Mouse (Mus musculus): Measurements from ENCODE around the gene H2-Q7. TPM values are rescaled to one million over a fixed set of nuclear protein-coding genes. Genes with fewer than 3 reads are reported as not detected.
A peak's percentile ranks its signal among the peaks of the same experiment; 100 is the strongest.
"Not testable (repeated sequence)": the region's sequence is repeated elsewhere in the genome, so short reads cannot be mapped to it uniquely, and the experiment has no call there.

Gene H2-Q7
- polyA plus RNA-seq, 1 experiment, result 617 TPM

GRCm38 (mm10) chr17:35430671-35431070 is 8.3 kb upstream of the H2-Q7 start:
- not testable (repeated sequence) for H3K27me3 ChIP-seq (ENCODE audit: control insufficient read depth, insufficient read depth, low read length); H3K27ac ChIP-seq (ENCODE audit: control insufficient read depth, insufficient read depth, low read length); H3K4me1 ChIP-seq (replicated peaks; ENCODE audit: control insufficient read depth, insufficient read depth, low read length); DNase-seq; H3K4me3 ChIP-seq (ENCODE audit: control insufficient read depth, insufficient read depth, low read length); H3K36me3 ChIP-seq (ENCODE audit: control insufficient read depth, insufficient read depth, low read length)
- 89% methylated on average over 6 of the region's 6 CpGs for WGBS

- not testable (repeated sequence) for H3K36me3 ChIP-seq (ENCODE audit: control insufficient read depth, insufficient read depth, low read length); DNase-seq; H3K27ac ChIP-seq (ENCODE audit: control insufficient read depth, insufficient read depth, low read length); H3K27me3 ChIP-seq (ENCODE audit: control insufficient read depth, insufficient read depth, low read length); H3K4me3 ChIP-seq (ENCODE audit: control insufficient read depth, insufficient read depth, low read length); H3K4me1 ChIP-seq (replicated peaks; ENCODE audit: control insufficient read depth, insufficient read depth, low read length)
- 91% methylated on average over 3 of the region's 3 CpGs for WGBS
Observed at GRCm38 (mm10) chr17:35432167-35432566, 6.8 kb upstream of the H2-Q7 start.

- DNase-seq, result peak; percentile 24
- peak; percentile 80 for TF ChIP-seq CTCF (IDR thresholded peaks at IDR 0.05; ENCODE audit: borderline replicate concordance, control insufficient read depth, extremely low read depth, insufficient read depth, low read length, poor library complexity)
- H3K36me3 ChIP-seq (ENCODE audit: control insufficient read depth, insufficient read depth, low read length); H3K27ac ChIP-seq (ENCODE audit: control insufficient read depth, insufficient read depth, low read length); H3K4me1 ChIP-seq (replicated peaks; ENCODE audit: control insufficient read depth, insufficient read depth, low read length); H3K27me3 ChIP-seq (ENCODE audit: control insufficient read depth, insufficient read depth, low read length); H3K4me3 ChIP-seq (ENCODE audit: control insufficient read depth, insufficient read depth, low read length): not testable (repeated sequence)
- 10% methylated on average over 8 of the region's 8 CpGs for WGBS
Observed at GRCm38 (mm10) chr17:35434836-35435235, 4.1 kb upstream of the H2-Q7 start.

GRCm38 (mm10) chr17:35435577-35435976 is 3.4 kb upstream of the H2-Q7 start:
- not testable (repeated sequence) for H3K27ac ChIP-seq (ENCODE audit: control insufficient read depth, insufficient read depth, low read length); DNase-seq; H3K36me3 ChIP-seq (ENCODE audit: control insufficient read depth, insufficient read depth, low read length); H3K27me3 ChIP-seq (ENCODE audit: control insufficient read depth, insufficient read depth, low read length); H3K4me3 ChIP-seq (ENCODE audit: control insufficient read depth, insufficient read depth, low read length); H3K4me1 ChIP-seq (replicated peaks; ENCODE audit: control insufficient read depth, insufficient read depth, low read length)
- WGBS, result 80% methylated on average over 3 of the region's 3 CpGs

- not testable (repeated sequence) for H3K27ac ChIP-seq (ENCODE audit: control insufficient read depth, insufficient read depth, low read length); H3K4me3 ChIP-seq (ENCODE audit: control insufficient read depth, insufficient read depth, low read length); H3K4me1 ChIP-seq (replicated peaks; ENCODE audit: control insufficient read depth, insufficient read depth, low read length); H3K36me3 ChIP-seq (ENCODE audit: control insufficient read depth, insufficient read depth, low read length); DNase-seq; H3K27me3 ChIP-seq (ENCODE audit: control insufficient read depth, insufficient read depth, low read length)
- 68% methylated on average over 1 of the region's 1 CpGs for WGBS
Observed at GRCm38 (mm10) chr17:35437386-35437936, 1.5 kb upstream of the H2-Q7 start.

GRCm38 (mm10) chr17:35438395-35438794 is 560 bp upstream of the H2-Q7 start:
- WGBS, result 91% methylated on average over 3 of the region's 3 CpGs
- not testable (repeated sequence) for H3K27me3 ChIP-seq (ENCODE audit: control insufficient read depth, insufficient read depth, low read length); H3K4me3 ChIP-seq (ENCODE audit: control insufficient read depth, insufficient read depth, low read length); H3K4me1 ChIP-seq (replicated peaks; ENCODE audit: control insufficient read depth, insufficient read depth, low read length); DNase-seq; H3K36me3 ChIP-seq (ENCODE audit: control insufficient read depth, insufficient read depth, low read length); H3K27ac ChIP-seq (ENCODE audit: control insufficient read depth, insufficient read depth, low read length)

GRCm38 (mm10) chr17:35439295-35439747 is 366 bp downstream of the H2-Q7 start:
- H3K27ac ChIP-seq (ENCODE audit: control insufficient read depth, insufficient read depth, low read length); DNase-seq; H3K27me3 ChIP-seq (ENCODE audit: control insufficient read depth, insufficient read depth, low read length); H3K36me3 ChIP-seq (ENCODE audit: control insufficient read depth, insufficient read depth, low read length); H3K4me1 ChIP-seq (replicated peaks; ENCODE audit: control insufficient read depth, insufficient read depth, low read length): not testable (repeated sequence)
- WGBS, result 2% methylated on average over 48 of the region's 48 CpGs
- peak overlapping the region; percentile 55 for H3K4me3 ChIP-seq (ENCODE audit: control insufficient read depth, insufficient read depth, low read length)

- H3K27ac ChIP-seq (ENCODE audit: control insufficient read depth, insufficient read depth, low read length); H3K36me3 ChIP-seq (ENCODE audit: control insufficient read depth, insufficient read depth, low read length); H3K27me3 ChIP-seq (ENCODE audit: control insufficient read depth, insufficient read depth, low read length); H3K4me1 ChIP-seq (replicated peaks; ENCODE audit: control insufficient read depth, insufficient read depth, low read length); DNase-seq: not testable (repeated sequence)
- WGBS, result 72% methylated on average over 27 of the region's 27 CpGs
- peak overlapping the region; percentile 38 for H3K4me3 ChIP-seq (ENCODE audit: control insufficient read depth, insufficient read depth, low read length)
Observed at GRCm38 (mm10) chr17:35439925-35440645, 1.1 kb downstream of the H2-Q7 start.

- WGBS, result 97% methylated on average over 2 of the region's 2 CpGs
- H3K4me3 ChIP-seq (ENCODE audit: control insufficient read depth, insufficient read depth, low read length); H3K36me3 ChIP-seq (ENCODE audit: control insufficient read depth, insufficient read depth, low read length); H3K27ac ChIP-seq (ENCODE audit: control insufficient read depth, insufficient read depth, low read length); H3K27me3 ChIP-seq (ENCODE audit: control insufficient read depth, insufficient read depth, low read length); H3K4me1 ChIP-seq (replicated peaks; ENCODE audit: control insufficient read depth, insufficient read depth, low read length); DNase-seq: not testable (repeated sequence)
Observed at GRCm38 (mm10) chr17:35442376-35442775, 3.4 kb downstream of the H2-Q7 start.

- not testable (repeated sequence) for H3K4me3 ChIP-seq (ENCODE audit: control insufficient read depth, insufficient read depth, low read length); DNase-seq; H3K27me3 ChIP-seq (ENCODE audit: control insufficient read depth, insufficient read depth, low read length); H3K36me3 ChIP-seq (ENCODE audit: control insufficient read depth, insufficient read depth, low read length); H3K27ac ChIP-seq (ENCODE audit: control insufficient read depth, insufficient read depth, low read length); H3K4me1 ChIP-seq (replicated peaks; ENCODE audit: control insufficient read depth, insufficient read depth, low read length)
- 84% methylated on average over 2 of the region's 2 CpGs for WGBS
Observed at GRCm38 (mm10) chr17:35444510-35444909, 5.6 kb downstream of the H2-Q7 start.

GRCm38 (mm10) chr17:35458247-35458646 is 19.3 kb downstream of the H2-Q7 start:
- H3K4me3 ChIP-seq (ENCODE audit: control insufficient read depth, insufficient read depth, low read length); H3K27me3 ChIP-seq (ENCODE audit: control insufficient read depth, insufficient read depth, low read length); H3K4me1 ChIP-seq (replicated peaks; ENCODE audit: control insufficient read depth, insufficient read depth, low read length); DNase-seq; H3K36me3 ChIP-seq (ENCODE audit: control insufficient read depth, insufficient read depth, low read length); H3K27ac ChIP-seq (ENCODE audit: control insufficient read depth, insufficient read depth, low read length): not testable (repeated sequence)
- WGBS, result no CpG with 5 or more reads among the region's 1 CpGs

Data from thymus, adult 2 months (tissue).